Comparison of ENCODE assay signal across 27 mouse cellular contexts in the genomic region with DNA sequence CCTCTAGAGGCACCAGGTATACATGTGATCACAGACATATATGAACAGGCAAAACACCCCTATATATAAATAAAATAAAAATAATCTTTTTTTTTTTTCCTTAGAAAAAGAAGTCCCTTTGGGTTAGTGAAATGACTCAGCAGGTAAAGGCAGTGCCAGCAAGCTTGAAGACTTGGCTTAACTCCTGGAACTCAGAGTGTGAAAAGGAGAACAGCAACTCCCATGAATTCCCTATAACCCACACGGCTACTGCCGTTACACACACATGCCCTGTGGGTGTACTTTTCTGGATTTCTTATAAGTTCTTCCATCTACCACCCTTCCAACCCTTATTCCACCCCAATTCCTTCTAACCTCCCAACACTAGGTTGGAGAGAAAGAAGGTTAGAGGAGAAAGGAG. TPM values are rescaled to one million over a fixed set of nuclear protein-coding genes. Genes with fewer than 3 reads are reported as not detected.
A peak's percentile ranks its signal among the peaks of the same experiment; 100 is the strongest.
DNase-seq lines count a peak whose midpoint lies in the region; ATAC-seq and TF ChIP-seq lines count a peak whose summit lies in the region.
"Had no signal": no experiment of that assay in that cellular context is flagged by ENCODE, and none has a peak within 500 bp of the region (broad histone marks: within the 10 kb centered on the region; RNA-seq: fewer than 3 reads in every experiment).

No protein-coding gene starts in this region.

- no peak for TF ChIP-seq CTCF in heart, adult 2 months (IDR thresholded peaks at IDR 0.05)

- H3K27me3 ChIP-seq in heart, adult 2 months (ENCODE audit: control insufficient read depth, insufficient read depth, low read length), result no peaks in the 10 kb centered on the region
- no peaks in the 10 kb centered on the region for H3K27me3 ChIP-seq in forebrain, embryonic 12.5 days
- H3K27me3 ChIP-seq: embryonic facial prominence, embryonic 13.5 days; forebrain, embryonic 15.5 days; heart, embryonic 15.5 days; hindbrain, embryonic 13.5 days; kidney, embryonic 15.5 days; limb, embryonic 13.5 days; liver, embryonic 12.5 days had no signal

- TF ChIP-seq EP300 in heart, adult 2 months (IDR thresholded peaks at IDR 0.05; ENCODE audit: insufficient read depth, low read depth, low read length), result no peak

- intact Hi-C loops in heart, adult 2 months (cut with DNase I), result no loop called here

- peak; percentile 21 for DNase-seq in heart, adult 8-10 months (ENCODE audit: low spot score)
- no peak for DNase-seq in heart, adult 2 months
- DNase-seq in 3134 (ENCODE audit: extremely low read depth, insufficient read length, low spot score) (peak; percentile 35), 3T3-L1 (ENCODE audit: low read depth, low spot score) (peak; percentile 20)
- peak; percentile 79 for DNase-seq in fibroblast of lung, adult 2 months (ENCODE audit: low read depth)
- DNase-seq in adrenal gland, postnatal 25 days, result no peak
- DNase-seq: cerebellum, adult 18-20 months; cerebellum, postnatal 14 days; gastrocnemius, postnatal 14 days; heart, adult 11 months; heart, postnatal 36 days; kidney, adult 11 months; kidney, postnatal 36 days; layer of hippocampus, adult 9-11 months; lung, adult 18-20 months; lung, postnatal 10 days; right cerebral cortex, postnatal 14 days; thymus, postnatal 14 days had no signal

- no peak for ATAC-seq in forebrain, embryonic 12.5 days (ENCODE audit: low FRiP score)
- ATAC-seq: forebrain, embryonic 15.5 days; liver, embryonic 12.5 days had no signal

- no peak for TF ChIP-seq POLR2A in heart, adult 2 months (IDR thresholded peaks at IDR 0.05; ENCODE audit: insufficient read depth, low read depth, low read length)

- H3K79me2 ChIP-seq in heart, adult 2 months (replicated peaks; ENCODE audit: control insufficient read depth, insufficient read depth, low read length), result no peaks in the 10 kb centered on the region

- whole genome bisulfite sequencing in heart, adult 2 months, result 62% methylated on average over 2 of the region's 2 CpGs
- WGBS in forebrain, embryonic 12.5 days, result 94% methylated on average over 2 of the region's 2 CpGs

- H3K36me3 ChIP-seq in heart, adult 2 months (ENCODE audit: control insufficient read depth, insufficient read depth, low read length), result peaks cover 10% of the 10 kb centered on the region
- H3K36me3 ChIP-seq in forebrain, embryonic 12.5 days (replicated peaks), result peaks cover 22% of the 10 kb centered on the region

- H3K4me1 ChIP-seq in heart, adult 2 months (ENCODE audit: control insufficient read depth, insufficient read depth, low read length), result no peaks in the 10 kb centered on the region; the same call in 1 of the 2 replicates
- no peaks in the 10 kb centered on the region for H3K4me1 ChIP-seq in forebrain, embryonic 12.5 days
- H3K4me1 ChIP-seq: embryonic facial prominence, embryonic 13.5 days; forebrain, embryonic 15.5 days; heart, embryonic 15.5 days; kidney, embryonic 15.5 days; limb, embryonic 13.5 days; liver, embryonic 12.5 days had no signal

- no peak overlapping the region for H3K4me2 ChIP-seq in forebrain, embryonic 12.5 days
- H3K4me2 ChIP-seq: embryonic facial prominence, embryonic 13.5 days; forebrain, embryonic 15.5 days; heart, embryonic 15.5 days; hindbrain, embryonic 13.5 days; kidney, embryonic 15.5 days; limb, embryonic 13.5 days; liver, embryonic 12.5 days had no signal

- no peak overlapping the region for H3K9ac ChIP-seq in heart, adult 2 months (ENCODE audit: low read depth, low read length)
- no peak overlapping the region for H3K9ac ChIP-seq in forebrain, embryonic 12.5 days
- H3K9ac ChIP-seq: embryonic facial prominence, embryonic 13.5 days; forebrain, embryonic 15.5 days; heart, embryonic 15.5 days; hindbrain, embryonic 13.5 days; kidney, embryonic 15.5 days; limb, embryonic 13.5 days; liver, embryonic 12.5 days had no signal

- no peaks in the 10 kb centered on the region for H3K9me3 ChIP-seq in forebrain, embryonic 12.5 days
- H3K9me3 ChIP-seq: embryonic facial prominence, embryonic 13.5 days; forebrain, embryonic 15.5 days; heart, embryonic 15.5 days; hindbrain, embryonic 13.5 days; kidney, embryonic 15.5 days; limb, embryonic 13.5 days; liver, embryonic 12.5 days; midbrain, embryonic 10.5 days had no signal

- no peak overlapping the region for H3K4me3 ChIP-seq in heart, adult 2 months
- H3K4me3 ChIP-seq in forebrain, embryonic 12.5 days (replicated peaks), result no peak overlapping the region
- H3K4me3 ChIP-seq: embryonic facial prominence, embryonic 13.5 days; forebrain, embryonic 15.5 days; heart, embryonic 15.5 days; hindbrain, embryonic 13.5 days; kidney, embryonic 15.5 days; limb, embryonic 13.5 days; liver, embryonic 12.5 days; midbrain, embryonic 10.5 days had no signal

- no peak overlapping the region for H3K27ac ChIP-seq in heart, adult 2 months
- no peak overlapping the region for H3K27ac ChIP-seq in forebrain, embryonic 12.5 days
- H3K27ac ChIP-seq: embryonic facial prominence, embryonic 13.5 days; forebrain, embryonic 15.5 days; heart, embryonic 15.5 days; hindbrain, embryonic 13.5 days; kidney, embryonic 15.5 days; limb, embryonic 13.5 days; liver, embryonic 12.5 days; midbrain, embryonic 10.5 days had no signal

RNA-seq across cellular contexts. Expression of a gene that starts 24.6 kb away (rescaled TPM):
- 10 to 100 TPM; 40.0 to 43.4 (median 42.4) TPM for total RNA-seq in heart, adult 8-10 months (2022)
- 10 to 100 TPM; 39.9 to 43.5 TPM for total RNA-seq in heart, adult 2 months (2021)
- polyA plus RNA-seq in heart, adult 2 months (2012; rRNA removed), result 13.7 and 24.3 TPM in 2 replicates
- 23.6 and 28.1 TPM in 2 replicates for polyA plus RNA-seq in forebrain, embryonic 12.5 days (2016; fragmentation: Nextera tagmentation; extraction: Ambion mirVana)
- 36.2 and 43.9 TPM in 2 replicates for total RNA-seq in adrenal gland, postnatal 25 days (2021)

RNA-seq across cellular contexts. Expression of a gene that starts 24.7 kb away (rescaled TPM):
- total RNA-seq in heart, adult 8-10 months (2022), result 10 to 100 TPM; 17.0 to 19.5 (median 18.2) TPM
- 10 to 100 TPM; 17.1 to 17.6 TPM for total RNA-seq in heart, adult 2 months (2021)
- polyA plus RNA-seq in heart, adult 2 months (2012; rRNA removed), result 22.7 and 28.7 TPM in 2 replicates
- polyA plus RNA-seq in forebrain, embryonic 12.5 days (2016; fragmentation: Nextera tagmentation; extraction: Ambion mirVana), result 11.6 and 14.4 TPM in 2 replicates
- total RNA-seq in adrenal gland, postnatal 25 days (2021), result 20.2 and 22.1 TPM in 2 replicates

RNA-seq across cellular contexts. Expression of a gene that starts 57.1 kb away (rescaled TPM):
- total RNA-seq in heart, adult 8-10 months (2022), result under 1 TPM; 0.33 to 1.00 (median 0.68) TPM
- total RNA-seq in heart, adult 2 months (2021), result 1 to 10 TPM in 1 of 2 experiments, under 1 TPM in 1; 0.63 to 2.0 TPM
- 1.7 and 1.8 TPM in 2 replicates for polyA plus RNA-seq in heart, adult 2 months (2012; rRNA removed)
- 2.7 and 3.3 TPM in 2 replicates for polyA plus RNA-seq in forebrain, embryonic 12.5 days (2016; fragmentation: Nextera tagmentation; extraction: Ambion mirVana)
- total RNA-seq in adrenal gland, postnatal 25 days (2021), result 0.76 and 0.81 TPM in 2 replicates

Comparison
In these comparisons a context has a peak if more than half of its experiments do, and no peak if none do; other contexts are left out.
1. DNase-seq: peak in heart, adult 8-10 months (single experiment), 3134 (single experiment), 3T3-L1 (single experiment) and fibroblast of lung, adult 2 months (single experiment); none in heart, adult 2 months (0 of 2) and adrenal gland, postnatal 25 days (single experiment).